Mouse (Mus musculus) olfactory bulb, adult 2 months (tissue): ENCODE data around the gene Dlg2.

ENCODE experiments used
- CTCF ChIP-seq: fragments of 200-500 bp; IDR thresholded peaks from 2 replicates; pipeline ENCODE4 v1.5.1; 2012; ENCODE audit warnings: low read depth, mild to moderate bottlenecking, low read length, moderate library complexity; ENCODE audit not compliant: insufficient read depth
- POLR2A ChIP-seq: fragments of 200-500 bp; IDR thresholded peaks from 2 replicates; pipeline ENCODE4 v1.6.1; 2012; ENCODE audit warnings: mild to moderate bottlenecking, low read depth, low read length, moderate library complexity; ENCODE audit not compliant: insufficient read depth

GRCm38 (mm10) chr7:92115237-92115871 is 1638.9 kb downstream of the Dlg2 start:
- TF ChIP-seq POLR2A: no peak
- TF ChIP-seq CTCF: no peak
